Mouse (Mus musculus) adrenal gland, postnatal 36 days (tissue): ENCODE measurements at regions not wholly inside any gene's neighbourhood (a gene's known extent, or its start where the extent isn't known, plus 50 kb on each side); places are given as distances from the start of the nearest gene placed in this dataset.
A peak's percentile ranks its signal among the peaks of the same experiment; 100 is the strongest.

ENCODE experiments used
- DNase-seq, 2 experiments: peaks; one replicate each; pipeline ENCODE4 v3.0.0; 2021; ENCODE audit warnings: mixed read lengths in 1 of 2

GRCm38 (mm10) chr4:127517539-127517938 is 159.6 kb upstream of the Gjb5 start:
- no peak for DNase-seq

GRCm38 (mm10) chr4:127509936-127510335 is 152.0 kb upstream of the Gjb5 start:
- no peak for DNase-seq

- no peak for DNase-seq
Measured at GRCm38 (mm10) chr4:127502621-127503020, 144.6 kb upstream of the Gjb5 start.

GRCm38 (mm10) chr4:127501881-127502280 is 143.9 kb upstream of the Gjb5 start:
- no peak for DNase-seq

GRCm38 (mm10) chr4:127487016-127487780 is 129.2 kb upstream of the Gjb5 start:
- no peak for DNase-seq

- DNase-seq, result no peak
Measured at GRCm38 (mm10) chr4:127485238-127485637, 127.3 kb upstream of the Gjb5 start.

- DNase-seq, result no peak
Measured at GRCm38 (mm10) chr4:127482461-127482860, 124.5 kb upstream of the Gjb5 start.

- DNase-seq, result no peak
Measured at GRCm38 (mm10) chr4:127480339-127480738, 122.4 kb upstream of the Gjb5 start.

- DNase-seq, result no peak
Measured at GRCm38 (mm10) chr4:127469877-127470276, 111.9 kb upstream of the Gjb5 start.

- DNase-seq, result no peak
Measured at GRCm38 (mm10) chr4:127454511-127455119, 96.6 kb upstream of the Gjb5 start.

GRCm38 (mm10) chr4:127452081-127452480 is 94.1 kb upstream of the Gjb5 start:
- DNase-seq, result no peak

- DNase-seq, result no peak
Measured at GRCm38 (mm10) chr4:127445300-127445699, 87.3 kb upstream of the Gjb5 start.

GRCm38 (mm10) chr4:127444056-127444455 is 86.1 kb upstream of the Gjb5 start:
- no peak for DNase-seq

- DNase-seq, result no peak
Measured at GRCm38 (mm10) chr4:127442001-127442400, 84.0 kb upstream of the Gjb5 start.

- DNase-seq, result no peak
Measured at GRCm38 (mm10) chr4:127440602-127441001, 82.6 kb upstream of the Gjb5 start.

- DNase-seq, result peak; percentile 68 to 79
Measured at GRCm38 (mm10) chr4:127435076-127435475, 77.1 kb upstream of the Gjb5 start.

GRCm38 (mm10) chr4:127430237-127430636 is 72.3 kb upstream of the Gjb5 start:
- no peak for DNase-seq

- no peak for DNase-seq
Measured at GRCm38 (mm10) chr4:127429748-127430147, 71.8 kb upstream of the Gjb5 start.

GRCm38 (mm10) chr4:127423855-127424254 is 65.9 kb upstream of the Gjb5 start:
- no peak for DNase-seq

GRCm38 (mm10) chr4:127421927-127422450 is 64.0 kb upstream of the Gjb5 start:
- no peak for DNase-seq

GRCm38 (mm10) chr4:127421129-127421528 is 63.1 kb upstream of the Gjb5 start:
- no peak for DNase-seq

- DNase-seq, result no peak
Measured at GRCm38 (mm10) chr4:127419786-127420120, 61.8 kb upstream of the Gjb5 start.

GRCm38 (mm10) chr4:127419062-127419785 is 61.2 kb upstream of the Gjb5 start:
- DNase-seq, result peak; percentile 74 to 83
